In genomic region chr11:54106676-54107075, GRCm38 (mm10) we compare ENCODE assay signal across 9 mouse cellular contexts. TPM values are rescaled to one million over a fixed set of nuclear protein-coding genes. Genes with fewer than 3 reads are reported as not detected.
A peak's percentile ranks its signal among the peaks of the same experiment; 100 is the strongest.
DNase-seq lines count a peak whose midpoint lies in the region.
"Had no signal": no experiment of that assay in that cellular context is flagged by ENCODE, and none has a peak within 500 bp of the region (broad histone marks: within the 10 kb centered on the region; RNA-seq: fewer than 3 reads in every experiment).

No protein-coding gene starts in this region.

- intact Hi-C loops in left cerebral cortex, postnatal 10 days (cut with DNase I): no loop called here

- peak; percentile 41 for DNase-seq in gastrocnemius, adult 18-20 months (ENCODE audit: low spot score)
- DNase-seq in gastrocnemius, postnatal 10 days: no peak
- peak; percentile 78 to 85 for DNase-seq in kidney, adult 8-10 months
- DNase-seq in kidney, postnatal 10 days: no peak
- DNase-seq in kidney, postnatal 36 days: peak; percentile 87 to 89
- peak; percentile 93 for DNase-seq in lung, postnatal 36 days
- no peak for DNase-seq in left cerebral cortex, postnatal 10 days (ENCODE audit: extremely low spot score in 1 of 2, low spot score in 2 of 2)
- no peak for DNase-seq in embryo, embryonic 10 days (ENCODE audit: low spot score)
- DNase-seq: thymus, adult 2 months had no signal

RNA-seq across cellular contexts. Expression of gene P4ha2, which starts 6.8 kb away (rescaled TPM):
- 10 to 100 TPM; 31.9 to 38.1 TPM for total RNA-seq in gastrocnemius, adult 18-20 months (2021)
- total RNA-seq in gastrocnemius, postnatal 10 days (2021): 10 to 100 TPM; 21.1 to 27.7 TPM
- 10 to 100 TPM; 15.8 to 17.0 TPM for total RNA-seq in left cerebral cortex, postnatal 10 days (2021)

RNA-seq across cellular contexts. Expression of gene Pdlim4, which starts 37.9 kb away (rescaled TPM):
- 1 to 10 TPM; 5.1 to 5.6 TPM for total RNA-seq in gastrocnemius, adult 18-20 months (2021)
- total RNA-seq in gastrocnemius, postnatal 10 days (2021): 10 to 100 TPM; 26.0 to 37.9 TPM
- 10 to 100 TPM; 10.7 to 11.4 TPM for total RNA-seq in left cerebral cortex, postnatal 10 days (2021)

Comparison
In these comparisons a context has a peak if more than half of its experiments do, and no peak if none do; other contexts are left out.
1. DNase-seq: peak in gastrocnemius, adult 18-20 months (single experiment), kidney, adult 8-10 months (2 of 2), kidney, postnatal 36 days (2 of 2) and lung, postnatal 36 days (single experiment); none in gastrocnemius, postnatal 10 days (single experiment), kidney, postnatal 10 days (single experiment), left cerebral cortex, postnatal 10 days (0 of 2) and embryo, embryonic 10 days (single experiment).